Mouse (Mus musculus) stomach, embryonic 14.5 days (tissue): ENCODE results near the gene E2f3. TPM values are rescaled to one million over a fixed set of nuclear protein-coding genes. Genes with fewer than 3 reads are reported as not detected.

Experiments used
- polyA plus RNA-seq: library from polyadenylated mRNA; unstranded; fragments of >200 nt; fragmentation: Nextera tagmentation; extraction: Ambion mirVana; gene quantifications from 2 replicates; pipeline ENCODE4 v1.2.1, GENCODE M21; 2014

E2f3 gene
- polyA plus RNA-seq, 1 experiment from 2014 or later: 11.3 TPM

Other genes with a start within 250 kb of the E2f3 start
- gene Cdkal1, start 130.4 kb downstream of the E2f3 start, polyA plus RNA-seq: 37.0 and 44.8 TPM in 2 replicates
- gene Mboat1, start 150.4 kb upstream of the E2f3 start, polyA plus RNA-seq: 38.2 and 45.7 TPM in 2 replicates